Mouse (Mus musculus): Measurements from ENCODE around the gene Lrp3. TPM values are rescaled to one million over a fixed set of nuclear protein-coding genes. Genes with fewer than 3 reads are reported as not detected.

The Lrp3 gene
- polyA plus RNA-seq, 1 experiment from 2014 or later, result 25.1 TPM

DNA sequence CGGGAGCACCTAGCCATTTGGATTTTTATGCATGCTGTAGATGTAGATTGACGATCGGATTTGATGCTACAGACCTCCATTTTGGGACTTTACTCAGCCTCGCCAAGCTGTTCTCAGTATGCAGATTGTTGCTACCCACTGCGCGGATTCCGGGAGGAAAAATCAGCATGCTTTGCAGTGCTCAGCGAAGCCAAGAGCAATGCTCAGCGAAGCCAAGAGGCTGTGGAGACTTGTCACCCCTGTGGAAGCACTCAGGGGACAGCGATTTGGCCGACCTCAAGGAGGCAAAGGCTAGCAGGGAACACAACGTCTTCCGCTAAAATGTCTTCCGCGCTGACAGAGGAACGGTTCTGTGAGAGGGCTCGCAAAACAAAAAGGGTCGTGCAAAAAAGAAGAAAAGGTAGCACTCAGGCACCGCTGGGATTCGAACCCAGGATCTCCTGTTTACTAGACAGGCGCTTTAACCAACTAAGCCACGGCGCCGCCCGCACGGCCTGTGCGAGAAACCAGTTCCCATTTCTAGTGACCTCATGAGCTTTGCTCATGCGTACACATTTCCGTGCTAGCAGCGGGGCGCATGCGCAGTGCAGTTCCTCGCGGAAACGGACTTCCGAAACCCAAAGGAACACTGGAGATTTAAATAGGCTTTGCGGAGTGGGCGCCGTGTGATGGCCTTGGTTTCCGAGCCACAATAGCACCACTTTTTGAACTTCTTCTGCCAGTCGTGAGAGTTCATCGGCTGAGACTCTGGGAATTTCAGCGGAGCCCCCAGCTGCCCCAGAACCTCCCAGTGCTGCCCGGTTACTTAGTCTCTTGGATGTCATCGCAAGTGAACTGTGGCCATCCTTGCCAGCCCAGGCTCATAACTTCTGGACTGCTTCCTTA is 19.3 kb upstream of the Lrp3 start:
- Histone ChIP-seq H3K9me3 (ENCODE audit: control insufficient read depth, low read length) (no peaks in the 10 kb centered on the region), H3K4me3 (replicated peaks; ENCODE audit: low read length) (peak overlapping the region; percentile 56), H3K4me2 (replicated peaks) (peak overlapping the region; percentile 52), H3K4me1 (replicated peaks; ENCODE audit: control insufficient read depth, insufficient read depth, low read length) (peaks cover 5% of the 10 kb centered on the region; the same call in 1 of the 2 replicates), H3K27ac (peak overlapping the region; percentile 95), H3K27me3 (ENCODE audit: control insufficient read depth, insufficient read depth, low read length) (no peaks in the 10 kb centered on the region), H3K9ac (peak overlapping the region; percentile 65), H3K36me3 (replicated peaks; ENCODE audit: control insufficient read depth, insufficient read depth) (no peaks in the 10 kb centered on the region)
- WGBS, result under 1% methylated on average over 45 of the region's 45 CpGs
- DNase-seq (ENCODE audit: low spot score) (peak; percentile 100), ATAC-seq (ENCODE audit: low FRiP score) (peak; percentile 95)

- Histone ChIP-seq H3K4me3 (replicated peaks; ENCODE audit: low read length) (peak overlapping the region; percentile 56), H3K27me3 (ENCODE audit: control insufficient read depth, insufficient read depth, low read length) (no peaks in the 10 kb centered on the region), H3K4me2 (replicated peaks) (peak overlapping the region; percentile 52), H3K4me1 (replicated peaks; ENCODE audit: control insufficient read depth, insufficient read depth, low read length) (peaks cover 5% of the 10 kb centered on the region; the same call in 1 of the 2 replicates), H3K9me3 (ENCODE audit: control insufficient read depth, low read length) (no peaks in the 10 kb centered on the region), H3K9ac (peak overlapping the region; percentile 65), H3K27ac (peak overlapping the region; percentile 95), H3K36me3 (replicated peaks; ENCODE audit: control insufficient read depth, insufficient read depth) (no peaks in the 10 kb centered on the region)
- WGBS, result 44% methylated on average over 12 of the region's 12 CpGs
- DNase-seq (ENCODE audit: low spot score) (peak; percentile 57), ATAC-seq (ENCODE audit: low FRiP score) (no peak)
These were observed 18.6 kb upstream of the Lrp3 start for GRCm38 (mm10) chr7:35233861-35234260.

DNA sequence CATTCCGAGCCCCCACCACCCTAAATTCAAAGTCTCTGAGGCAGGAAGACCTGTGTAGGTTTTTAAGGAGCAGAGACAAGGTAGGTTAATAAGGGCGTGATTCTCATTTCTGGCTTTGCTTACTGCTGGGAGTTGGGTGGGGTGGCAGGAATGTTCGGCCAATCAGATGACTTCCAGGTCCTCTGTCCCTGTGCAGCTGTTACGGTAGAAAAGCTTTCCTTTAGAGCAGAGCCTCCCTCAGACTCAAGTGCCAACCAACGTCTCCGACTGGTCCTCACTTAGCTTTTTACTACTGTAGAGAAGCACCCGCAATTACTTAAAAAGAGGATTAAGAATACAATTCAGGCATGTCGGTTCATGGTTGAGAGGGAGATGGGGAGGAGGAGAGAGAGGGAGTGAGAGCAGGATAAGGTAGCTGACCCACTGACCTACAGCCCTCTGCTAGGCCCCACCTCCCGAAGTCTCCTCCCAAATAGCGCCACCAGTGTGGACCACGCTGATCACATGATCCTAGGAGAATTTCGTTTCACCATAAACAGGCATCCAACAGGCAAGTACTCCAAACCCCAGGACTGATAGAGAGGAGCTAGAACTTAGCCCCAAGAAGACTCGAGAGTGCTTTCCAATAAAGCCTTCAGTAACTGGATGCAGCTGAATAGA is 17.6 kb upstream of the Lrp3 start:
- 32% methylated on average over 13 of the region's 13 CpGs for WGBS
- H3K27ac ChIP-seq, result no peak overlapping the region
- H3K4me3 ChIP-seq (replicated peaks; ENCODE audit: low read length), result no peak overlapping the region
- H3K4me2 ChIP-seq (replicated peaks), result no peak overlapping the region
- no peak for ATAC-seq (ENCODE audit: low FRiP score)
- H3K4me1 ChIP-seq (replicated peaks; ENCODE audit: control insufficient read depth, insufficient read depth, low read length), result peaks cover 5% of the 10 kb centered on the region; the same call in 1 of the 2 replicates
- no peaks in the 10 kb centered on the region for H3K27me3 ChIP-seq (ENCODE audit: control insufficient read depth, insufficient read depth, low read length)
- no peak overlapping the region for H3K9ac ChIP-seq
- no peaks in the 10 kb centered on the region for H3K36me3 ChIP-seq (replicated peaks; ENCODE audit: control insufficient read depth, insufficient read depth)
- no peaks in the 10 kb centered on the region for H3K9me3 ChIP-seq (ENCODE audit: control insufficient read depth, low read length)
- no peak for DNase-seq (ENCODE audit: low spot score)

DNA sequence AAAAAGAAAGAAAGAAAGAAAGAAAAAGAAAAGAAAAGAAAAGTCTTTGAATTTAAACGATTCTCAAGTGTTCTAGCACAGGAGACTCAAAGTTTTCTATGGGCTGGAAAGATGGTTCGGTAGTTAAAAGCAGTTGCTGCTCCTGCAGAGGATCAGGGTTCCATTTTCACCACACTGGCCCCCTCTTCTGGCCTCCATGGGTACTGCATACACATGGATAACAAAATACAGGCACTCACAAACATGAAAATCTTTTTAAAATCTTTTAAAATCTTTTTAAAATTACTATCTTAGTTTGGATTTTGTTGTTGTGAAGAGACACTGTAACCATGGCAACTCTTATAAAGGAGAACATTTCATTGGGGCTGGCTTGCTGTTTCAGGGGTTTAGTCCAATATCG is 15.0 kb upstream of the Lrp3 start:
- Histone ChIP-seq H3K36me3 (replicated peaks; ENCODE audit: control insufficient read depth, insufficient read depth) (no peaks in the 10 kb centered on the region), H3K4me2 (replicated peaks) (no peak overlapping the region), H3K27ac (no peak overlapping the region), H3K27me3 (ENCODE audit: control insufficient read depth, insufficient read depth, low read length) (no peaks in the 10 kb centered on the region), H3K4me1 (replicated peaks; ENCODE audit: control insufficient read depth, insufficient read depth, low read length) (no peaks in the 10 kb centered on the region), H3K9ac (no peak overlapping the region), H3K9me3 (ENCODE audit: control insufficient read depth, low read length) (no peaks in the 10 kb centered on the region), H3K4me3 (replicated peaks; ENCODE audit: low read length) (no peak overlapping the region)
- no peak for ATAC-seq (ENCODE audit: low FRiP score)
- no peak for DNase-seq (ENCODE audit: low spot score)
- 77% methylated on average over 3 of the region's 3 CpGs for WGBS

- no peaks in the 10 kb centered on the region for H3K36me3 ChIP-seq (replicated peaks; ENCODE audit: control insufficient read depth, insufficient read depth)
- H3K4me2 ChIP-seq (replicated peaks), result no peak overlapping the region
- H3K4me3 ChIP-seq (replicated peaks; ENCODE audit: low read length), result no peak overlapping the region
- ATAC-seq (ENCODE audit: low FRiP score) (no peak), DNase-seq (ENCODE audit: low spot score) (no peak)
- peaks cover 3% of the 10 kb centered on the region; the same call in 1 of the 2 replicates for H3K4me1 ChIP-seq (replicated peaks; ENCODE audit: control insufficient read depth, insufficient read depth, low read length)
- H3K27me3 ChIP-seq (ENCODE audit: control insufficient read depth, insufficient read depth, low read length), result no peaks in the 10 kb centered on the region
- H3K9ac ChIP-seq, result no peak overlapping the region
- H3K27ac ChIP-seq, result no peak overlapping the region
- H3K9me3 ChIP-seq (ENCODE audit: control insufficient read depth, low read length), result no peaks in the 10 kb centered on the region
- 77% methylated on average over 9 of the region's 9 CpGs for WGBS
These were observed 5.5 kb upstream of the Lrp3 start for GRCm38 (mm10) chr7:35220694-35221365.

DNA sequence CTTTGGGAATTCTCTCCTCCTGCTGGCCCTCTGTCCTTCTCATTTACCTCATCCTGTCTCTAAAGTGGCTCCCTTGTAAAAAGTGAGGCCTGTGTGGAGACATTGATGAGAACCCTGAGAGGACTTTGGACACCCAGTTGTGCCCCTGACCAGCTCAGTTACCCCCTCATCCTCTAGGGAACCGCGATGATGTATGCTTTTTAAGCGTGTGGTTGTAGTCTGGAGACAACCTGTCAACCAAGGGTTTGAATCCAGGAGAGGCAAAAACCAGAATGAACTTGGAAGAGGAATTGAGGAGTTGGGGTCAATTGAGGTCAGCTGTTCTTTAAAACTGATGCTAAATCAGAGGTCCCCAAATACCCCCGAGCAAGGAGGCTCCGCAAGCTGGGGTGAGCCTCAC is 433 bp upstream of the Lrp3 start:
- Histone ChIP-seq H3K36me3 (replicated peaks; ENCODE audit: control insufficient read depth, insufficient read depth) (peaks cover 16% of the 10 kb centered on the region), H3K27me3 (ENCODE audit: control insufficient read depth, insufficient read depth, low read length) (no peaks in the 10 kb centered on the region), H3K4me3 (replicated peaks; ENCODE audit: low read length) (peak overlapping the region; percentile 85), H3K27ac (peak overlapping the region; percentile 87), H3K9ac (peak overlapping the region; percentile 95), H3K4me2 (replicated peaks) (peak overlapping the region; percentile 75), H3K9me3 (ENCODE audit: control insufficient read depth, low read length) (no peaks in the 10 kb centered on the region), H3K4me1 (replicated peaks; ENCODE audit: control insufficient read depth, insufficient read depth, low read length) (peaks cover 15% of the 10 kb centered on the region)
- WGBS, result 42% methylated on average over 5 of the region's 5 CpGs
- ATAC-seq (ENCODE audit: low FRiP score) (no peak), DNase-seq (ENCODE audit: low spot score) (peak; percentile 26)

- ATAC-seq (ENCODE audit: low FRiP score) (peak; percentile 65), DNase-seq (ENCODE audit: low spot score) (peak; percentile 45)
- Histone ChIP-seq H3K4me2 (replicated peaks) (peak overlapping the region; percentile 75), H3K9ac (peak overlapping the region; percentile 95), H3K4me1 (replicated peaks; ENCODE audit: control insufficient read depth, insufficient read depth, low read length) (peaks cover 15% of the 10 kb centered on the region), H3K27ac (peak overlapping the region; percentile 87), H3K36me3 (replicated peaks; ENCODE audit: control insufficient read depth, insufficient read depth) (peaks cover 27% of the 10 kb centered on the region), H3K27me3 (ENCODE audit: control insufficient read depth, insufficient read depth, low read length) (no peaks in the 10 kb centered on the region), H3K9me3 (ENCODE audit: control insufficient read depth, low read length) (no peaks in the 10 kb centered on the region), H3K4me3 (replicated peaks; ENCODE audit: low read length) (peak overlapping the region; percentile 85)
- WGBS, result under 1% methylated on average over 50 of the region's 79 CpGs
These were observed 666 bp downstream of the Lrp3 start for GRCm38 (mm10) chr7:35214442-35215222.

- no peak for ATAC-seq (ENCODE audit: low FRiP score)
These were observed 3.5 kb downstream of the Lrp3 start for GRCm38 (mm10) chr7:35211791-35212190.

More at GRCm38 (mm10) chr7:35211791-35212190, 3.5 kb downstream of the Lrp3 start:
- Histone ChIP-seq H3K27ac (no peak overlapping the region), H3K4me1 (replicated peaks; ENCODE audit: control insufficient read depth, insufficient read depth, low read length) (peaks cover 15% of the 10 kb centered on the region), H3K9me3 (ENCODE audit: control insufficient read depth, low read length) (no peaks in the 10 kb centered on the region), H3K4me3 (replicated peaks; ENCODE audit: low read length) (no peak overlapping the region), H3K36me3 (replicated peaks; ENCODE audit: control insufficient read depth, insufficient read depth) (peaks cover 47% of the 10 kb centered on the region), H3K27me3 (ENCODE audit: control insufficient read depth, insufficient read depth, low read length) (no peaks in the 10 kb centered on the region), H3K4me2 (replicated peaks) (no peak overlapping the region), H3K9ac (no peak overlapping the region)
- WGBS, result 95% methylated on average over 4 of the region's 4 CpGs
- no peak for DNase-seq (ENCODE audit: low spot score)

All from hindbrain, embryonic 14.5 days (tissue).